Mouse (Mus musculus) spleen, embryonic (tissue): ENCODE measurements at regions not wholly inside any gene's neighbourhood (a gene's known extent, or its start where the extent isn't known, plus 50 kb on each side); places are given as distances from the start of the nearest gene placed in this dataset.

Experiments
- CTCF ChIA-PET: fragments of 350-600 bp; sonication (Branson Sonifier 250); formaldehyde crosslinking; loops from one replicate; lab custom pipeline; 2022; lab: Charles Lee

GRCm38 (mm10) chr6:16064691-16065090 is 344.2 kb downstream of the Mdfic start:
- CTCF ChIA-PET = no interaction called here

GRCm38 (mm10) chr6:16065121-16065520 is 344.7 kb downstream of the Mdfic start:
- CTCF ChIA-PET = no interaction called here

GRCm38 (mm10) chr6:16076266-16076665 is 355.8 kb downstream of the Mdfic start:
- CTCF ChIA-PET = no interaction called here

- CTCF ChIA-PET = no interaction called here
These were observed 356.8 kb downstream of the Mdfic start for GRCm38 (mm10) chr6:16077195-16077810.

- CTCF ChIA-PET = no interaction called here
These were observed 357.5 kb downstream of the Mdfic start for GRCm38 (mm10) chr6:16077917-16078316.

GRCm38 (mm10) chr6:16086952-16087537 is 366.6 kb downstream of the Mdfic start:
- CTCF ChIA-PET = interaction anchor here (0.5 kb wide), 1 partner anchor 820 kb away, joined by 3 read pairs; no protein-coding TSS in a partner anchor

GRCm38 (mm10) chr6:16098761-16099160 is 378.3 kb downstream of the Mdfic start:
- CTCF ChIA-PET = no interaction called here

GRCm38 (mm10) chr6:16141009-16141408 is 420.5 kb downstream of the Mdfic start:
- CTCF ChIA-PET = no interaction called here

- CTCF ChIA-PET = no interaction called here
These were observed 424.1 kb downstream of the Mdfic start for GRCm38 (mm10) chr6:16144538-16144937.

- CTCF ChIA-PET = no interaction called here
These were observed 430.1 kb downstream of the Mdfic start for GRCm38 (mm10) chr6:16150535-16150934.

GRCm38 (mm10) chr6:16151478-16151877 is 431.0 kb downstream of the Mdfic start:
- CTCF ChIA-PET = no interaction called here

- CTCF ChIA-PET = no interaction called here
These were observed 432.2 kb downstream of the Mdfic start for GRCm38 (mm10) chr6:16152691-16153090.

- CTCF ChIA-PET = no interaction called here
These were observed 444.6 kb downstream of the Mdfic start for GRCm38 (mm10) chr6:16165012-16165411.

GRCm38 (mm10) chr6:16171871-16172270 is 451.4 kb downstream of the Mdfic start:
- CTCF ChIA-PET = no interaction called here

GRCm38 (mm10) chr6:16177313-16177712 is 456.9 kb downstream of the Mdfic start:
- CTCF ChIA-PET = no interaction called here

- CTCF ChIA-PET = no interaction called here
These were observed 467.6 kb downstream of the Mdfic start for GRCm38 (mm10) chr6:16187983-16188550.

GRCm38 (mm10) chr6:16212975-16213374 is 492.5 kb downstream of the Mdfic start:
- CTCF ChIA-PET = no interaction called here

GRCm38 (mm10) chr6:16213635-16214034 is 493.2 kb downstream of the Mdfic start:
- CTCF ChIA-PET = no interaction called here

- CTCF ChIA-PET = no interaction called here
These were observed 500.7 kb downstream of the Mdfic start for GRCm38 (mm10) chr6:16221002-16221627.
